16 mouse cellular contexts compared by ENCODE assay signal in the genomic region with DNA sequence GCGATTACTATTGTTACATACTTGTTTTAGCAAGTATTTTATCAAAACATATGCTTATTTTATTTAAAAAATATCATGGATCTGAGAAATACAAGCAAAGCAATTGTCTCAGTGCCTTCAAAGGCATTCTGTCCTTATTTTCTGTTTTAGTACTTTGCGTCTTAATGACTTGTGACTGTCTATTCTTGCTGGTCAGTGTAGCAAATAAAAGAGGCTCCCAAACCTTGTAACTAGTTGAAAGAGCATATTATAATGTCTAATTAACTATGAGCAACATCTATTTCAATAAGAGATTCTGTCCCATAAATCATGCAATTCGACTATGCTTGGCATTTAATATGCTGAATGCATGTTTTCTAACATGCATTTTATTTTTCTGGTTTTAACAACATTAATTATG.
"Had no signal": no experiment of that assay in that cellular context is flagged by ENCODE, and none has a peak within 500 bp of the region (broad histone marks: within the 10 kb centered on the region; RNA-seq: fewer than 3 reads in every experiment).

No protein-coding gene starts in this region.

- H3K4me3 ChIP-seq: neural tube, embryonic 12.5 days; neural tube, embryonic 13.5 days; neural tube, embryonic 15.5 days; stomach, embryonic 15.5 days had no signal

- H3K27ac ChIP-seq: neural tube, embryonic 12.5 days; neural tube, embryonic 13.5 days; neural tube, embryonic 15.5 days; stomach, embryonic 15.5 days; stomach, postnatal 0 days had no signal

- H3K36me3 ChIP-seq: neural tube, embryonic 12.5 days; neural tube, embryonic 13.5 days; neural tube, embryonic 15.5 days; stomach, embryonic 15.5 days had no signal

- H3K4me2 ChIP-seq: neural tube, embryonic 12.5 days; neural tube, embryonic 13.5 days; neural tube, embryonic 15.5 days; stomach, embryonic 15.5 days had no signal

- H3K27me3 ChIP-seq: neural tube, embryonic 12.5 days; neural tube, embryonic 13.5 days; neural tube, embryonic 15.5 days; stomach, embryonic 15.5 days had no signal

- H3K4me1 ChIP-seq: neural tube, embryonic 12.5 days; stomach, embryonic 15.5 days had no signal

- H3K9ac ChIP-seq: neural tube, embryonic 12.5 days; neural tube, embryonic 13.5 days; neural tube, embryonic 15.5 days; stomach, embryonic 15.5 days had no signal

- H3K9me3 ChIP-seq: neural tube, embryonic 12.5 days; neural tube, embryonic 13.5 days; neural tube, embryonic 15.5 days; stomach, embryonic 15.5 days had no signal

- DNase-seq: right cerebral cortex, adult 18-20 months; right cerebral cortex, postnatal 14 days; right cerebral cortex, postnatal 25 days; right cerebral cortex, postnatal 4 days; spleen, adult 18-20 months; thymus, adult 18-20 months; thymus, adult 2 months; thymus, postnatal 14 days; thymus, postnatal 25 days; thymus, postnatal 36 days; thymus, postnatal 4 days had no signal
